ENCODE assay signal across 20 mouse cellular contexts in genomic region chr19:14419886-14420285, GRCm38 (mm10).
DNase-seq lines count a peak whose midpoint lies in the region; ATAC-seq and TF ChIP-seq lines count a peak whose summit lies in the region.
"Had no signal": no experiment of that assay in that cellular context is flagged by ENCODE, and none has a peak within 500 bp of the region (broad histone marks: within the 10 kb centered on the region; RNA-seq: fewer than 3 reads in every experiment).

No protein-coding gene starts in this region.

- peak; percentile 19 for DNase-seq in liver
- DNase-seq in liver, postnatal 0 days: no peak
- peak in 2 of 3 experiments; percentile 24 to 26 for DNase-seq in liver, embryonic 14.5 days (ENCODE audit: low read depth in 3 of 3, low spot score in 3 of 3)
- no peak for DNase-seq in urinary bladder, postnatal 4 days (ENCODE audit: low spot score in 2 of 2)
- no peak for DNase-seq in gastrocnemius, postnatal 10 days
- no peak for DNase-seq in lung, postnatal 4 days
- DNase-seq: adrenal gland, adult 2 months; adrenal gland, postnatal 25 days; B cell, adult 2 months; cerebellum, adult 18-20 months; cerebellum, postnatal 10 days; gastrocnemius, postnatal 14 days; heart, postnatal 36 days had no signal

- H3K4me3 ChIP-seq in liver, postnatal 0 days (ENCODE audit: low read depth, low read length): no peak overlapping the region
- H3K4me3 ChIP-seq in intestine, postnatal 0 days (ENCODE audit: low read depth, low read length): no peak overlapping the region
- H3K4me3 ChIP-seq in liver, embryonic 14.5 days (ENCODE audit: insufficient read depth in 1 of 2, low read depth in 2 of 2, low read length in 2 of 2): no peak overlapping the region
- H3K4me3 ChIP-seq: embryonic facial prominence, embryonic 12.5 days; forebrain, embryonic 12.5 days; heart, embryonic 13.5 days; hindbrain, embryonic 15.5 days had no signal

- no peak for TF ChIP-seq EP300 in liver, postnatal 0 days (IDR thresholded peaks at IDR 0.05; ENCODE audit: low read depth)
- TF ChIP-seq EP300 in liver, embryonic 14.5 days (IDR thresholded peaks at IDR 0.05; ENCODE audit: low read depth): peak; percentile 30; the same call in 1 of the 2 replicates

- no peak overlapping the region for H3K9ac ChIP-seq in liver, postnatal 0 days (replicated peaks)
- no peak overlapping the region for H3K9ac ChIP-seq in intestine, postnatal 0 days (ENCODE audit: low read depth, low read length)
- no peak overlapping the region for H3K9ac ChIP-seq in liver, embryonic 14.5 days (replicated peaks)
- H3K9ac ChIP-seq: embryonic facial prominence, embryonic 12.5 days; forebrain, embryonic 12.5 days; heart, embryonic 13.5 days; hindbrain, embryonic 15.5 days had no signal

- no peaks in the 10 kb centered on the region for H3K27me3 ChIP-seq in liver, postnatal 0 days (ENCODE audit: insufficient read depth, low read length)
- H3K27me3 ChIP-seq in intestine, postnatal 0 days (replicated peaks; ENCODE audit: control insufficient read depth, insufficient read depth, low read length): no peaks in the 10 kb centered on the region
- H3K27me3 ChIP-seq in liver, embryonic 14.5 days (ENCODE audit: control insufficient read depth, insufficient read depth, low read length): no peaks in the 10 kb centered on the region
- H3K27me3 ChIP-seq: embryonic facial prominence, embryonic 12.5 days had no signal

- WGBS in liver, postnatal 0 days (ENCODE audit: insufficient replicate concordance): 56% methylated on average over 5 of the region's 5 CpGs
- WGBS in intestine, postnatal 0 days: 51% methylated on average over 5 of the region's 5 CpGs
- 23% methylated on average over 5 of the region's 5 CpGs for WGBS in liver, embryonic 14.5 days (ENCODE audit: insufficient replicate concordance)

- no peak overlapping the region for H3K27ac ChIP-seq in liver, postnatal 0 days (ENCODE audit: low read depth)
- H3K27ac ChIP-seq in intestine, postnatal 0 days (ENCODE audit: low read depth, low read length): no peak overlapping the region
- H3K27ac ChIP-seq in liver, embryonic 14.5 days: no peak overlapping the region
- H3K27ac ChIP-seq: embryonic facial prominence, embryonic 12.5 days; forebrain, embryonic 12.5 days; heart, embryonic 13.5 days; hindbrain, embryonic 15.5 days had no signal

- no peaks in the 10 kb centered on the region for H3K4me1 ChIP-seq in liver, postnatal 0 days (ENCODE audit: insufficient read depth)
- no peaks in the 10 kb centered on the region for H3K4me1 ChIP-seq in intestine, postnatal 0 days (replicated peaks; ENCODE audit: control insufficient read depth, insufficient read depth, low read length)
- peaks cover 5 to 17% of the 10 kb centered on the region in 2 experiments for H3K4me1 ChIP-seq in liver, embryonic 14.5 days (replicated peaks; ENCODE audit: control insufficient read depth in 2 of 2, insufficient read depth in 2 of 2, low read length in 1 of 2)
- H3K4me1 ChIP-seq: hindbrain, embryonic 15.5 days had no signal

- TF ChIP-seq CTCF in liver, postnatal 0 days (IDR thresholded peaks at IDR 0.05; ENCODE audit: low read depth): no peak
- TF ChIP-seq CTCF in intestine, postnatal 0 days (IDR thresholded peaks at IDR 0.05; ENCODE audit: low read depth): no peak
- no peak for TF ChIP-seq CTCF in liver, embryonic 14.5 days (IDR thresholded peaks at IDR 0.05; ENCODE audit: low read depth)

- no peaks in the 10 kb centered on the region for H3K36me3 ChIP-seq in liver, postnatal 0 days (replicated peaks; ENCODE audit: insufficient read depth, low read length)
- H3K36me3 ChIP-seq in intestine, postnatal 0 days (ENCODE audit: control insufficient read depth, insufficient read depth): no peaks in the 10 kb centered on the region
- no peaks in the 10 kb centered on the region for H3K36me3 ChIP-seq in liver, embryonic 14.5 days (replicated peaks; ENCODE audit: control insufficient read depth, insufficient read depth, low read depth)
- H3K36me3 ChIP-seq: embryonic facial prominence, embryonic 12.5 days; forebrain, embryonic 12.5 days; heart, embryonic 13.5 days; hindbrain, embryonic 15.5 days had no signal

- no peak for ATAC-seq in liver, postnatal 0 days
- peak; percentile 61; the same call in 1 of the 2 replicates for ATAC-seq in intestine, postnatal 0 days
- peak; percentile 68 for ATAC-seq in liver, embryonic 14.5 days (ENCODE audit: insufficient read depth)
- ATAC-seq in megakaryocyte-erythroid progenitor cell, adult 5-6 weeks (replicated peaks; ENCODE audit: low FRiP score, low TSS enrichment, poor library complexity, severe bottlenecking): peak; percentile 55
- ATAC-seq: forebrain, embryonic 16.5 days had no signal

- H3K4me2 ChIP-seq in liver, postnatal 0 days (ENCODE audit: low read depth, low read length): no peak overlapping the region
- no peak overlapping the region for H3K4me2 ChIP-seq in intestine, postnatal 0 days (replicated peaks; ENCODE audit: low read depth)
- H3K4me2 ChIP-seq in liver, embryonic 14.5 days (ENCODE audit: low read depth): no peak overlapping the region
- H3K4me2 ChIP-seq: embryonic facial prominence, embryonic 12.5 days; forebrain, embryonic 12.5 days; heart, embryonic 13.5 days; hindbrain, embryonic 15.5 days had no signal

- no peaks in the 10 kb centered on the region for H3K9me3 ChIP-seq in liver, postnatal 0 days (ENCODE audit: low read length)
- no peaks in the 10 kb centered on the region for H3K9me3 ChIP-seq in intestine, postnatal 0 days (ENCODE audit: control insufficient read depth)
- H3K9me3 ChIP-seq in liver, embryonic 14.5 days (ENCODE audit: control insufficient read depth, low read length): no peaks in the 10 kb centered on the region
- H3K9me3 ChIP-seq: embryonic facial prominence, embryonic 12.5 days; forebrain, embryonic 12.5 days; heart, embryonic 13.5 days; hindbrain, embryonic 15.5 days had no signal

Comparison
In these comparisons a context has a peak if more than half of its experiments do, and no peak if none do; other contexts are left out.
1. DNase-seq: peak in liver (single experiment) and liver, embryonic 14.5 days (2 of 3); none in liver, postnatal 0 days (single experiment), urinary bladder, postnatal 4 days (0 of 2), gastrocnemius, postnatal 10 days (single experiment) and lung, postnatal 4 days (0 of 2).